Mouse (Mus musculus) limb, embryonic 11.5 days (tissue): ENCODE results near the gene Taok1. TPM values are rescaled to one million over a fixed set of nuclear protein-coding genes. Genes with fewer than 3 reads are reported as not detected.
"Not testable (repeated sequence)": the region's sequence is repeated elsewhere in the genome, so short reads cannot be mapped to it uniquely, and the experiment has no call there.

ENCODE experiments used
- ATAC-seq: fragments of 200-750 bp; cut with Nextera tagmentation; 2 replicates; pipeline ENCODE4 v1.8.0; 2017; ENCODE audit warnings: low read depth; ENCODE audit not compliant: insufficient number of reproducible peaks, low FRiP score, low TSS enrichment
- DNase-seq: peaks from one replicate; pipeline ENCODE4 v3.0.0-alpha.2; 2015; ENCODE audit warnings: low spot score
- H3K27ac ChIP-seq: fragments of 300-500 bp; sonication (generic); replicated peaks from 2 replicates; pipeline ENCODE4 v1.5.1; 2014; ENCODE audit warnings: low read depth, mild to moderate bottlenecking, low read length
- H3K27me3 ChIP-seq: fragments of 300-500 bp; sonication (generic); 2 replicates; pipeline ENCODE4 v1.6.1; 2014; ENCODE audit warnings: mild to moderate bottlenecking, low read length, mixed read lengths; ENCODE audit not compliant: control insufficient read depth, insufficient read depth
- H3K36me3 ChIP-seq: fragments of 300-500 bp; sonication (generic); 2 replicates; pipeline ENCODE4 v1.6.1; 2014; ENCODE audit warnings: mild to moderate bottlenecking, low read length, moderate library complexity, mixed read lengths; ENCODE audit not compliant: control insufficient read depth, insufficient read depth
- H3K4me1 ChIP-seq: fragments of 300-500 bp; sonication (generic); 2 replicates; pipeline ENCODE4 v1.6.1; 2014; ENCODE audit warnings: low read length, mixed read lengths; ENCODE audit not compliant: control insufficient read depth, insufficient read depth
- H3K4me2 ChIP-seq: fragments of 300-500 bp; sonication (generic); 2 replicates; pipeline ENCODE4 v1.6.1; 2014; ENCODE audit warnings: low read depth, mild to moderate bottlenecking, moderate library complexity; ENCODE audit not compliant: severe bottlenecking
- H3K4me3 ChIP-seq: fragments of 300-500 bp; sonication (generic); 2 replicates; pipeline ENCODE4 v1.5.1; 2014; ENCODE audit warnings: low read depth, low read length
- H3K9ac ChIP-seq: fragments of 300-500 bp; sonication (generic); 2 replicates; pipeline ENCODE4 v1.6.1; 2014; ENCODE audit warnings: mild to moderate bottlenecking, low read length
- H3K9me3 ChIP-seq: fragments of 300-500 bp; sonication (generic); 2 replicates; pipeline ENCODE4 v1.6.1; 2016; ENCODE audit warnings: low read length; ENCODE audit not compliant: control insufficient read depth
- WGBS: fragments of 180-500 bp; shearing (Covaris S2); extraction: QIAGEN DNeasy Blood & Tissue Kit; methylation state at CpG from one replicate; pipeline ENCODE4 v1.1.7; 2014; 5-methylcytosine and 5-hydroxymethylcytosine counted together
- polyA plus RNA-seq: library from polyadenylated mRNA; unstranded; fragments of >200 nt; fragmentation: Nextera tagmentation; extraction: Ambion mirVana; gene quantifications from 2 replicates; pipeline ENCODE4 v1.2.1, GENCODE M21; 2014

The Taok1 gene
- 13.1 and 13.5 TPM in 2 replicates for polyA plus RNA-seq

- 0 out of 2 replicates have a peak, but pooled peaks cover 7% of the 10 kb centered on the region for H3K4me1 ChIP-seq
- peak within 1 kb of the TSS; percentile 99 for H3K9ac ChIP-seq
- peak within 1 kb of the TSS; percentile 91 for H3K4me3 ChIP-seq
- H3K36me3 ChIP-seq: no peaks in the 10 kb centered on the region; the same call in 1 of the 2 replicates
- ATAC-seq (peak; percentile 89), DNase-seq (peak; percentile 98)
- peak within 1 kb of the TSS; percentile 96 for H3K27ac ChIP-seq
- no peaks in the 10 kb centered on the region for H3K9me3 ChIP-seq
- H3K4me2 ChIP-seq: peak within 1 kb of the TSS; percentile 76
- H3K27me3 ChIP-seq: no peaks in the 10 kb centered on the region
- under 1% methylated on average over 66 of the region's 71 CpGs for WGBS
Observed at GRCm38 (mm10) chr11:77607538-77608455, at the start of gene Taok1. TSS of gene Taok1 (minus strand) at chr11:77607815.

GRCm38 (mm10) chr11:77653406-77654190 lies 46.0 kb upstream of the Taok1 start:
- DNase-seq, H3K36me3 ChIP-seq, ATAC-seq, H3K27me3 ChIP-seq, H3K4me1 ChIP-seq, H3K4me3 ChIP-seq, H3K9me3 ChIP-seq, H3K9ac ChIP-seq, H3K4me2 ChIP-seq, H3K27ac ChIP-seq: not testable (repeated sequence)
- WGBS: 95% methylated on average over 4 of the region's 4 CpGs

- no peak for ATAC-seq
- Histone ChIP-seq H3K9me3 (no peaks in the 10 kb centered on the region), H3K36me3 (no peaks in the 10 kb centered on the region), H3K9ac (no peak overlapping the region), H3K27ac (no peak overlapping the region), H3K4me1 (no peaks in the 10 kb centered on the region), H3K27me3 (no peaks in the 10 kb centered on the region), H3K4me3 (no peak overlapping the region), H3K4me2 (no peak overlapping the region)
- WGBS: 68% methylated on average over 4 of the region's 6 CpGs
- no peak for DNase-seq
Observed at GRCm38 (mm10) chr11:77652484-77652883, 44.9 kb upstream of the Taok1 start.

GRCm38 (mm10) chr11:77648878-77649277 lies 41.3 kb upstream of the Taok1 start:
- Histone ChIP-seq H3K27me3 (no peaks in the 10 kb centered on the region), H3K9ac (no peak overlapping the region), H3K27ac (no peak overlapping the region), H3K4me3 (no peak overlapping the region), H3K4me2 (no peak overlapping the region), H3K9me3 (no peaks in the 10 kb centered on the region), H3K4me1 (no peaks in the 10 kb centered on the region), H3K36me3 (no peaks in the 10 kb centered on the region)
- WGBS: 71% methylated on average over 7 of the region's 7 CpGs
- ATAC-seq (no peak), DNase-seq (no peak)

- WGBS: 83% methylated on average over 4 of the region's 4 CpGs
- Histone ChIP-seq H3K9me3 (no peaks in the 10 kb centered on the region), H3K4me2 (no peak overlapping the region), H3K27me3 (no peaks in the 10 kb centered on the region), H3K4me3 (no peak overlapping the region), H3K36me3 (no peaks in the 10 kb centered on the region), H3K4me1 (no peaks in the 10 kb centered on the region), H3K27ac (no peak overlapping the region), H3K9ac (no peak overlapping the region)
- ATAC-seq (no peak), DNase-seq (no peak)
Observed at GRCm38 (mm10) chr11:77645481-77645880, 37.9 kb upstream of the Taok1 start.

- no peak for DNase-seq
- H3K36me3 ChIP-seq: no peaks in the 10 kb centered on the region
- H3K4me2 ChIP-seq: no peak overlapping the region
- H3K9me3 ChIP-seq: no peaks in the 10 kb centered on the region
- no peak overlapping the region for H3K4me3 ChIP-seq
- no peak for ATAC-seq
- no peaks in the 10 kb centered on the region for H3K4me1 ChIP-seq
- no peak overlapping the region for H3K9ac ChIP-seq
- WGBS: 80% methylated on average over 9 of the region's 9 CpGs
- H3K27ac ChIP-seq: no peak overlapping the region
- no peaks in the 10 kb centered on the region for H3K27me3 ChIP-seq
Observed at GRCm38 (mm10) chr11:77641390-77641789, 33.8 kb upstream of the Taok1 start.

- Histone ChIP-seq H3K4me2 (peak overlapping the region; percentile 42), H3K36me3 (no peaks in the 10 kb centered on the region), H3K4me1 (0 out of 2 replicates have a peak, but pooled peaks cover 4% of the 10 kb centered on the region), H3K27ac (no peak overlapping the region), H3K9me3 (no peaks in the 10 kb centered on the region), H3K27me3 (no peaks in the 10 kb centered on the region), H3K9ac (no peak overlapping the region), H3K4me3 (0 out of 2 replicates have a peak overlapping the region, but pooled peaks have one; percentile 12)
- 16% methylated on average over 8 of the region's 8 CpGs for WGBS
- DNase-seq (peak; percentile 88), ATAC-seq (no peak)
Observed at GRCm38 (mm10) chr11:77630257-77630670, 22.6 kb upstream of the Taok1 start.

GRCm38 (mm10) chr11:77629476-77629875 lies 21.9 kb upstream of the Taok1 start:
- Histone ChIP-seq H3K4me1 (peaks cover 10% of the 10 kb centered on the region; the same call in 1 of the 2 replicates), H3K9ac (no peak overlapping the region), H3K27me3 (no peaks in the 10 kb centered on the region), H3K4me2 (no peak overlapping the region), H3K27ac (no peak overlapping the region), H3K9me3 (no peaks in the 10 kb centered on the region), H3K4me3 (no peak overlapping the region), H3K36me3 (no peaks in the 10 kb centered on the region)
- no peak for ATAC-seq
- no peak for DNase-seq
- 7% methylated on average over 1 of the region's 1 CpGs for WGBS
